Mouse (Mus musculus): ENCODE measurements at regions not wholly inside any gene's neighbourhood (a gene's known extent, or its start where the extent isn't known, plus 50 kb on each side); places are given as distances from the start of the nearest gene placed in this dataset.

DNA sequence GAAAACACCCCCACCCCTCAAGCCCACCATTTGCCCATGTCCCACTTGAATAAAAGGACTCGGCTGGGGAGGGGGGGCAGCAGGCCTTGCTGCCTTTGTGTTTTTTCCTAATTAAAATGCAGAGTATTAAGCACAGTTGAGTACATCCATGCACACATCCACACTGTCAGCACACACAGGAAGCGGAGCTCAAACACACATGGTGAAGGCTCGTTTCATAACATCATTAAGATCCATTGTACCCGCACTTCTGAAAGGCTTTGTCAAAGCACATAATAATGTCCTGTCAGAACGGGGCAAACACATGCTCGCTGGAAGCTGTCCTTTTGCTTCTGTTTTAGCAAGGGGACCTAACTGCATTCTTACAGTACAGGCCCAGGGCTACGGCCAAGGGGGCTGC, 75.3 kb upstream of the Arhgap21 start:
- TF ChIP-seq CTCF (IDR thresholded peaks at IDR 0.05; ENCODE audit: borderline replicate concordance, extremely low read depth, insufficient read depth, insufficient read length) (no peak), POLR2A (IDR thresholded peaks at IDR 0.05; ENCODE audit: borderline replicate concordance, extremely low read depth, insufficient read depth, insufficient read length, poor library complexity, severe bottlenecking) (no peak)

Measured in brain, embryonic 14.5 days (tissue).